Mouse (Mus musculus): ENCODE results near the gene Pdcd1lg2. TPM values are rescaled to one million over a fixed set of nuclear protein-coding genes. Genes with fewer than 3 reads are reported as not detected.
"Not testable (repeated sequence)": the region's sequence is repeated elsewhere in the genome, so short reads cannot be mapped to it uniquely, and the experiment has no call there.

Pdcd1lg2 gene
- polyA plus RNA-seq, 1 experiment from 2014 or later = not detected

- Histone ChIP-seq H3K27ac (ENCODE audit: low read length) (no peak overlapping the region), H3K9ac (ENCODE audit: low read length) (no peak overlapping the region), H3K4me2 (ENCODE audit: low read depth, low read length) (no peak overlapping the region), H3K9me3 (replicated peaks; ENCODE audit: control insufficient read depth, low read length) (no peaks in the 10 kb centered on the region), H3K4me1 (ENCODE audit: control insufficient read depth, insufficient read depth, low read length) (no peaks in the 10 kb centered on the region), H3K4me3 (replicated peaks; ENCODE audit: low read length) (no peak overlapping the region), H3K36me3 (ENCODE audit: control insufficient read depth, insufficient read depth, low read length) (no peaks in the 10 kb centered on the region), H3K27me3 (ENCODE audit: control insufficient read depth, insufficient read depth, low read length) (no peaks in the 10 kb centered on the region)
- 84% methylated on average over 18 of the region's 18 CpGs for WGBS
- no peak for ATAC-seq (ENCODE audit: insufficient read depth, low FRiP score)
Observed at GRCm38 (mm10) chr19:29406042-29407017, 4.4 kb upstream of the Pdcd1lg2 start.

GRCm38 (mm10) chr19:29412476-29413420, 2.0 kb downstream of the Pdcd1lg2 start:
- 44% methylated on average over 6 of the region's 6 CpGs for WGBS
- H3K9ac ChIP-seq (ENCODE audit: low read length) = no peak overlapping the region

GRCm38 (mm10) chr19:29414513-29414912, 3.8 kb downstream of the Pdcd1lg2 start:
- no peak for ATAC-seq (ENCODE audit: insufficient read depth, low FRiP score)
- Histone ChIP-seq H3K4me3 (replicated peaks; ENCODE audit: low read length) (no peak overlapping the region), H3K9me3 (replicated peaks; ENCODE audit: control insufficient read depth, low read length) (no peaks in the 10 kb centered on the region), H3K4me1 (ENCODE audit: control insufficient read depth, insufficient read depth, low read length) (no peaks in the 10 kb centered on the region), H3K4me2 (ENCODE audit: low read depth, low read length) (no peak overlapping the region), H3K27me3 (ENCODE audit: control insufficient read depth, insufficient read depth, low read length) (no peaks in the 10 kb centered on the region), H3K9ac (ENCODE audit: low read length) (no peak overlapping the region), H3K36me3 (ENCODE audit: control insufficient read depth, insufficient read depth, low read length) (no peaks in the 10 kb centered on the region), H3K27ac (ENCODE audit: low read length) (no peak overlapping the region)
- 88% methylated on average over 3 of the region's 3 CpGs for WGBS

More at GRCm38 (mm10) chr19:29412476-29413420, 2.0 kb downstream of the Pdcd1lg2 start:
- H3K4me1 ChIP-seq (ENCODE audit: control insufficient read depth, insufficient read depth, low read length) = no peaks in the 10 kb centered on the region
- no peak for ATAC-seq (ENCODE audit: insufficient read depth, low FRiP score)
- H3K27me3 ChIP-seq (ENCODE audit: control insufficient read depth, insufficient read depth, low read length) = no peaks in the 10 kb centered on the region
- no peak overlapping the region for H3K4me2 ChIP-seq (ENCODE audit: low read depth, low read length)
- H3K27ac ChIP-seq (ENCODE audit: low read length) = peak overlapping the region; percentile 5; the same call in 1 of the 2 replicates
- no peak overlapping the region for H3K4me3 ChIP-seq (replicated peaks; ENCODE audit: low read length)
- no peaks in the 10 kb centered on the region for H3K9me3 ChIP-seq (replicated peaks; ENCODE audit: control insufficient read depth, low read length)
- no peaks in the 10 kb centered on the region for H3K36me3 ChIP-seq (ENCODE audit: control insufficient read depth, insufficient read depth, low read length)

GRCm38 (mm10) chr19:29414917-29415316, 4.2 kb downstream of the Pdcd1lg2 start:
- H3K9me3 ChIP-seq (replicated peaks; ENCODE audit: control insufficient read depth, low read length); H3K4me3 ChIP-seq (replicated peaks; ENCODE audit: low read length); ATAC-seq (ENCODE audit: insufficient read depth, low FRiP score); H3K4me2 ChIP-seq (ENCODE audit: low read depth, low read length); H3K27ac ChIP-seq (ENCODE audit: low read length); H3K4me1 ChIP-seq (ENCODE audit: control insufficient read depth, insufficient read depth, low read length); H3K36me3 ChIP-seq (ENCODE audit: control insufficient read depth, insufficient read depth, low read length); H3K27me3 ChIP-seq (ENCODE audit: control insufficient read depth, insufficient read depth, low read length); H3K9ac ChIP-seq (ENCODE audit: low read length): not testable (repeated sequence)

- Histone ChIP-seq H3K4me2 (ENCODE audit: low read depth, low read length) (no peak overlapping the region), H3K36me3 (ENCODE audit: control insufficient read depth, insufficient read depth, low read length) (no peaks in the 10 kb centered on the region), H3K4me3 (replicated peaks; ENCODE audit: low read length) (no peak overlapping the region), H3K27me3 (ENCODE audit: control insufficient read depth, insufficient read depth, low read length) (no peaks in the 10 kb centered on the region), H3K9me3 (replicated peaks; ENCODE audit: control insufficient read depth, low read length) (no peaks in the 10 kb centered on the region), H3K4me1 (ENCODE audit: control insufficient read depth, insufficient read depth, low read length) (no peaks in the 10 kb centered on the region), H3K9ac (ENCODE audit: low read length) (no peak overlapping the region), H3K27ac (ENCODE audit: low read length) (no peak overlapping the region)
- no peak for ATAC-seq (ENCODE audit: insufficient read depth, low FRiP score)
- 52% methylated on average over 3 of the region's 3 CpGs for WGBS
Observed at GRCm38 (mm10) chr19:29416393-29416902, 5.7 kb downstream of the Pdcd1lg2 start.

- Histone ChIP-seq H3K4me3 (replicated peaks; ENCODE audit: low read length) (no peak overlapping the region), H3K27me3 (ENCODE audit: control insufficient read depth, insufficient read depth, low read length) (no peaks in the 10 kb centered on the region), H3K27ac (ENCODE audit: low read length) (no peak overlapping the region), H3K4me2 (ENCODE audit: low read depth, low read length) (no peak overlapping the region), H3K4me1 (ENCODE audit: control insufficient read depth, insufficient read depth, low read length) (no peaks in the 10 kb centered on the region), H3K36me3 (ENCODE audit: control insufficient read depth, insufficient read depth, low read length) (no peaks in the 10 kb centered on the region), H3K9me3 (replicated peaks; ENCODE audit: control insufficient read depth, low read length) (no peaks in the 10 kb centered on the region), H3K9ac (ENCODE audit: low read length) (no peak overlapping the region)
- WGBS = 83% methylated on average over 2 of the region's 2 CpGs
- no peak for ATAC-seq (ENCODE audit: insufficient read depth, low FRiP score)
Observed at GRCm38 (mm10) chr19:29417188-29417587, 6.5 kb downstream of the Pdcd1lg2 start.

GRCm38 (mm10) chr19:29417894-29418293, 7.2 kb downstream of the Pdcd1lg2 start:
- Histone ChIP-seq H3K4me3 (replicated peaks; ENCODE audit: low read length) (no peak overlapping the region), H3K4me2 (ENCODE audit: low read depth, low read length) (no peak overlapping the region), H3K9ac (ENCODE audit: low read length) (no peak overlapping the region), H3K27ac (ENCODE audit: low read length) (no peak overlapping the region), H3K27me3 (ENCODE audit: control insufficient read depth, insufficient read depth, low read length) (no peaks in the 10 kb centered on the region), H3K4me1 (ENCODE audit: control insufficient read depth, insufficient read depth, low read length) (no peaks in the 10 kb centered on the region), H3K9me3 (replicated peaks; ENCODE audit: control insufficient read depth, low read length) (no peaks in the 10 kb centered on the region), H3K36me3 (ENCODE audit: control insufficient read depth, insufficient read depth, low read length) (no peaks in the 10 kb centered on the region)
- ATAC-seq (ENCODE audit: insufficient read depth, low FRiP score) = no peak
- 55% methylated on average over 2 of the region's 2 CpGs for WGBS

- Histone ChIP-seq H3K4me1 (ENCODE audit: control insufficient read depth, insufficient read depth, low read length) (no peaks in the 10 kb centered on the region), H3K9me3 (replicated peaks; ENCODE audit: control insufficient read depth, low read length) (no peaks in the 10 kb centered on the region), H3K9ac (ENCODE audit: low read length) (no peak overlapping the region), H3K4me3 (replicated peaks; ENCODE audit: low read length) (no peak overlapping the region), H3K4me2 (ENCODE audit: low read depth, low read length) (peak overlapping the region; percentile 5; the same call in 1 of the 2 replicates), H3K27ac (ENCODE audit: low read length) (peak overlapping the region; percentile 1; the same call in 1 of the 2 replicates), H3K36me3 (ENCODE audit: control insufficient read depth, insufficient read depth, low read length) (no peaks in the 10 kb centered on the region), H3K27me3 (ENCODE audit: control insufficient read depth, insufficient read depth, low read length) (no peaks in the 10 kb centered on the region)
- 17% methylated on average over 9 of the region's 9 CpGs for WGBS
- no peak for ATAC-seq (ENCODE audit: insufficient read depth, low FRiP score)
Observed at GRCm38 (mm10) chr19:29418661-29419115, 8.0 kb downstream of the Pdcd1lg2 start.
